ENCODE assay signal across 10 mouse cellular contexts in the genomic region with DNA sequence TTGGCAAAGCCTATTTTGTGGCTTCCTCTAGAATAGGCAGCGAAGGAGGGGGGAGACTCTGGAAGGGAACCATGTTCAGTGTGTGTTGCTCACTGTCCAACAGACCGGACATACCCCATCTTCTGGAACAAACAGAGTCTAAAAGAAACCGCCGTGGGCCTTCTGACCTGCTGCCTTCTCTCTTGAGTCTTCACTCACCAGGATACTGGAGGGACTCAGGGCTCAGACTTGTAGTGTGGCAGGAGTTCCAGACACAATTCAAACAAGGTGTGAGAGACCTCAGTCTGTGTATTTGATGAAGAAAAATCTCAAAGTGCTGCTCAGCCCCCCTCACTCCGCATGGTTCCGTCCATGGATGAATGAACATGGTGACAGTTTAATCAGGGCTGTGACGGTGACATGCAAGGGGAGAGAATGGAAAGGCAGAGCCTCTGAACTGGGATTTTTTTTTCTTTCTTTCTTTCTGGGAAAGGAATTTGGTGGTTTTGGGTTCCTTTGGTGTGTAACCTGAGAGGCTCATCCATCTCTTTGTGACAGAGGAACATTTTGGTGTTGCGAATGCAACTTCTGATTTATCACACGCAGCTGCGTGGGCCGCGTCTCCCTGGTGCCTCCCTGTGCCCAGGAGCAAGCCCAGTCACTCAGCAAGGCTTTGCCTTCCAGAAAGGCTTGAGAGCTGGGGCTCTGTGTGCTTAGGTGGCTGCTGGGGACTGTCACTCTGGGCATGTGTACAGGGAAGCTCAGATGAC. TPM values are rescaled to one million over a fixed set of nuclear protein-coding genes. Genes with fewer than 3 reads are reported as not detected.
DNase-seq lines count a peak whose midpoint lies in the region; ATAC-seq and TF ChIP-seq lines count a peak whose summit lies in the region.
"Had no signal": no experiment of that assay in that cellular context is flagged by ENCODE, and none has a peak within 500 bp of the region (broad histone marks: within the 10 kb centered on the region; RNA-seq: fewer than 3 reads in every experiment).

No protein-coding gene starts in this region.

- 43% methylated on average over 12 of the region's 12 CpGs for WGBS in heart, embryonic 10.5 days
- WGBS in forebrain, postnatal 0 days, result 28% methylated on average over 12 of the region's 12 CpGs
- 24% methylated on average over 12 of the region's 12 CpGs for WGBS in midbrain, embryonic 11.5 days

- ATAC-seq in forebrain, postnatal 0 days, result peak; percentile 58
- peak; percentile 78 for ATAC-seq in midbrain, embryonic 11.5 days (ENCODE audit: low FRiP score)

- H3K27me3 ChIP-seq in heart, embryonic 10.5 days (ENCODE audit: insufficient read depth, poor library complexity, severe bottlenecking), result no peaks in the 10 kb centered on the region
- no peaks in the 10 kb centered on the region for H3K27me3 ChIP-seq in E14TG2a.4 (ENCODE audit: insufficient read depth, low read length)
- H3K27me3 ChIP-seq in forebrain, postnatal 0 days (ENCODE audit: insufficient read depth, low read length), result no peaks in the 10 kb centered on the region
- H3K27me3 ChIP-seq in midbrain, embryonic 11.5 days (ENCODE audit: control insufficient read depth, insufficient read depth, low read length), result no peaks in the 10 kb centered on the region

- peak overlapping the region; percentile 18; the same call in 1 of the 2 replicates for H3K9ac ChIP-seq in forebrain, postnatal 0 days
- H3K9ac ChIP-seq in midbrain, embryonic 11.5 days (ENCODE audit: low read length), result no peak overlapping the region

- no peak for TF ChIP-seq CTCF in E14TG2a.4 (conservative IDR thresholded peaks at IDR 0.05; ENCODE audit: low read length)
- TF ChIP-seq CTCF in forebrain, postnatal 0 days (IDR thresholded peaks at IDR 0.05; ENCODE audit: low read depth), result no peak

- H3K36me3 ChIP-seq in heart, embryonic 10.5 days, result peaks cover 40% of the 10 kb centered on the region
- H3K36me3 ChIP-seq in E14TG2a.4 (ENCODE audit: insufficient read depth, low read length), result peaks cover 9% of the 10 kb centered on the region
- H3K36me3 ChIP-seq in forebrain, postnatal 0 days (ENCODE audit: insufficient read depth), result no peaks in the 10 kb centered on the region
- no peaks in the 10 kb centered on the region; the same call in 1 of the 2 replicates for H3K36me3 ChIP-seq in midbrain, embryonic 11.5 days (ENCODE audit: control insufficient read depth, insufficient read depth, low read length)

- intact Hi-C loops in left cerebral cortex, postnatal 36 days (cut with DNase I), result no loop called here

- peak overlapping the region; percentile 86 for H3K27ac ChIP-seq in heart, embryonic 10.5 days
- peak overlapping the region; percentile 45; the same call in 1 of the 2 replicates for H3K27ac ChIP-seq in forebrain, postnatal 0 days (ENCODE audit: low read depth, low read length)
- H3K27ac ChIP-seq in midbrain, embryonic 11.5 days (ENCODE audit: low read depth, low read length), result no peak overlapping the region
- H3K27ac ChIP-seq: macrophage had no signal

- H3K4me3 ChIP-seq in heart, embryonic 10.5 days, result no peak overlapping the region
- H3K4me3 ChIP-seq in E14TG2a.4 (replicated peaks; ENCODE audit: low read length), result peak overlapping the region; percentile 26
- no peak overlapping the region for H3K4me3 ChIP-seq in forebrain, postnatal 0 days (ENCODE audit: low read depth, low read length)
- no peak overlapping the region for H3K4me3 ChIP-seq in midbrain, embryonic 11.5 days (ENCODE audit: low read depth, low read length)

- H3K9me3 ChIP-seq in heart, embryonic 10.5 days, result no peaks in the 10 kb centered on the region
- no peaks in the 10 kb centered on the region for H3K9me3 ChIP-seq in E14TG2a.4 (ENCODE audit: low read length)
- no peaks in the 10 kb centered on the region for H3K9me3 ChIP-seq in forebrain, postnatal 0 days (ENCODE audit: low read length)
- no peaks in the 10 kb centered on the region for H3K9me3 ChIP-seq in midbrain, embryonic 11.5 days (ENCODE audit: control insufficient read depth, low read length)

- H3K4me2 ChIP-seq in forebrain, postnatal 0 days (ENCODE audit: low read depth), result no peak overlapping the region
- H3K4me2 ChIP-seq in midbrain, embryonic 11.5 days, result no peak overlapping the region

- DNase-seq in heart, embryonic 10.5 days (ENCODE audit: low spot score), result no peak
- no peak for DNase-seq in heart, postnatal 4 days
- DNase-seq in forebrain, postnatal 0 days, result no peak
- peak; percentile 92 for DNase-seq in midbrain, embryonic 11.5 days (ENCODE audit: low spot score, missing footprints)
- DNase-seq in layer of hippocampus, adult 9-10 months (ENCODE audit: low spot score), result no peak
- DNase-seq in left cerebral cortex, postnatal 36 days (ENCODE audit: low spot score in 2 of 2), result no peak
- DNase-seq in adrenal gland, adult (ENCODE audit: inconsistent age in 2 of 2, low spot score in 1 of 2), result no peak
- DNase-seq: adrenal gland, postnatal 10 days had no signal

- H3K4me1 ChIP-seq in heart, embryonic 10.5 days, result peaks cover 73% of the 10 kb centered on the region
- H3K4me1 ChIP-seq in E14TG2a.4 (replicated peaks; ENCODE audit: low read depth, low read length), result peaks cover 62% of the 10 kb centered on the region
- H3K4me1 ChIP-seq in forebrain, postnatal 0 days (ENCODE audit: insufficient read depth), result peaks cover 27% of the 10 kb centered on the region
- H3K4me1 ChIP-seq in midbrain, embryonic 11.5 days (ENCODE audit: control insufficient read depth, insufficient read depth, low read length), result peaks cover 16% of the 10 kb centered on the region

RNA-seq across cellular contexts. Expression of a gene that starts 21.9 kb away (rescaled TPM):
- polyA plus RNA-seq in heart, embryonic 10.5 days (2016; fragmentation: Nextera tagmentation; extraction: Ambion mirVana), result 20.0 and 22.8 TPM in 2 replicates
- total RNA-seq in heart, postnatal 4 days (2021), result 1 to 10 TPM; 7.2 to 8.4 TPM
- total RNA-seq in forebrain, postnatal 0 days (2014; rRNA removed), result 12.9 and 20.6 TPM in 2 replicates
- polyA plus RNA-seq in forebrain, postnatal 0 days (2015; fragmentation: Nextera tagmentation; extraction: Ambion mirVana), result 4.2 and 5.2 TPM in 2 replicates
- polyA plus RNA-seq in midbrain, embryonic 11.5 days (2014; fragmentation: Nextera tagmentation; extraction: Ambion mirVana), result 9.7 TPM in 2 replicates
- total RNA-seq in left cerebral cortex, postnatal 36 days (2021), result 10 to 100 TPM; 13.7 to 25.6 TPM
- polyA plus RNA-seq: macrophage had no signal
